Mouse (Mus musculus) G1E (cell line): ENCODE results near the gene Gm8247. TPM values are rescaled to one million over a fixed set of nuclear protein-coding genes. Genes with fewer than 3 reads are reported as not detected.
"Not testable (repeated sequence)": the region's sequence is repeated elsewhere in the genome, so short reads cannot be mapped to it uniquely, and the experiment has no call there.

Experiments
- ATAC-seq: 2 replicates; pipeline ENCODE4 v1.8.0; 2016; ENCODE audit warnings: mild to moderate bottlenecking; ENCODE audit not compliant: insufficient number of reproducible peaks, poor library complexity, low FRiP score, severe bottlenecking; ENCODE audit errors: extremely low read depth
- DNase-seq: peaks from one replicate; pipeline ENCODE4 v3.0.0; 2012; ENCODE audit warnings: low spot score
- H3K27me3 ChIP-seq: 2 replicates; pipeline ENCODE4 v1.6.1; 2012; ENCODE audit warnings: mild to moderate bottlenecking, low read length, inconsistent platforms; ENCODE audit not compliant: insufficient read depth
- H3K36me3 ChIP-seq: replicated peaks from 2 replicates; pipeline ENCODE3; 2012; ENCODE audit warnings: mild to moderate bottlenecking, inconsistent platforms
- H3K4me1 ChIP-seq: 2 replicates; pipeline ENCODE4 v1.6.1; 2012; ENCODE audit warnings: low read depth, low read length, inconsistent platforms, mixed read lengths; ENCODE audit not compliant: insufficient read depth
- H3K4me3 ChIP-seq: 2 replicates; pipeline ENCODE4 v1.5.1; 2012; ENCODE audit warnings: low read depth, mild to moderate bottlenecking, inconsistent platforms, low read length, moderate library complexity, mixed read lengths
- H3K9me3 ChIP-seq: replicated peaks from 2 replicates; pipeline ENCODE4 v1.6.1; 2012; ENCODE audit warnings: inconsistent platforms
- polyA plus RNA-seq: library from polyadenylated mRNA; stranded (reverse); fragments of >175 nt; gene quantifications from 2 replicates; pipeline ENCODE4 v1.2.3, GENCODE M21; 2012
- total RNA-seq, 2 experiments: library from RNA; stranded (forward) in 1 of 2; stranded (reverse) in 1 of 2; fragments of 200-1000 nt in 1 of 2; fragments of >200 nt in 1 of 2; fragmentation: Nextera tagmentation in 1 of 2; gene quantifications; 2 replicates each; pipeline ENCODE4 v1.2.3; 2014 to 2017

The Gm8247 gene
- not detected in 2 replicates for total RNA-seq (2014; fragmentation: Nextera tagmentation)
- not detected in 2 replicates for total RNA-seq (2017)
- polyA plus RNA-seq: not detected in 2 replicates

DNA sequence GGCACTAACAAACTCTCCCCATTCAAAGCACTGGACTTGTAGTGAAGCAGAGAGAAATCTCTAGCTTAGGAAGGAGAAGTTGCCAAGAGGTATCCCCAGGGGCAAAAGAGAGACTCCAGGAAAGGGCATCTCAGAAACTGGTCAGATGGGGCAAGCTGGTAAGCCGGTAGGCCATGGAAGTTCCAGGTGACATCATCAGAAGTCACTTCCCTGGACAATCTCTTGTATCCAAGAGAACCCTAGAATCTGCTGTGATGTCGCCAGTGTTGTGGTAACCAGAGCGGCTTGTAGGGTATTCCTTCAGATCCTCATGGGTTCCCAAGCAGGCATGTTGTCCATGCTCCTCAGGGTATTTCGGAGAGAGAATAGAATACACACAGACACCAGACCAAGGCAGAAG, at the start of gene Gm8247:
Gm8247 (plus strand) TSS at position 301 of the 400 bp plus-strand sequence.
- not testable (repeated sequence) for H3K27me3 ChIP-seq, H3K36me3 ChIP-seq, H3K4me1 ChIP-seq, ATAC-seq, H3K9me3 ChIP-seq, DNase-seq, H3K4me3 ChIP-seq

DNA sequence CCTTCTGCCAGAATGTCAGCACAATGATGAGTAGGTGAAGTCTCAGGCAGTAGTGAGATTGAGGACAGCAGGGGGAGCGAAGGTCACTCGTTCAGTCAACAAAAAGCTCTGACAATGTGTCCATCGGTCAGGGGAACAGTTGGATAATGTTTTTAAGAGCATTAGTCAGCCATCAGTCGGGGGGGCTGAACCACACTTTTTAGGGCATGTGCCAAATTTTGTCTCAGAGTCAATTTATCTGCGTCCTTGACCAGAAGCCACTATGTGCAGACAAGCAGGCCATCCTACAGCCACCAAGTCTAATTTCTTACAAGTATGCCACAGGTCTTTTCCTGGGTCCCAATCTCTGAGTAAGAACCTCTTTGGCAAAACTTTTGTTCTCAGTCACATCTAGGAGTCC, 35.0 kb upstream of the Gm8247 start:
- not testable (repeated sequence) for H3K9me3 ChIP-seq, DNase-seq, H3K36me3 ChIP-seq, ATAC-seq, H3K27me3 ChIP-seq, H3K4me3 ChIP-seq, H3K4me1 ChIP-seq

DNA sequence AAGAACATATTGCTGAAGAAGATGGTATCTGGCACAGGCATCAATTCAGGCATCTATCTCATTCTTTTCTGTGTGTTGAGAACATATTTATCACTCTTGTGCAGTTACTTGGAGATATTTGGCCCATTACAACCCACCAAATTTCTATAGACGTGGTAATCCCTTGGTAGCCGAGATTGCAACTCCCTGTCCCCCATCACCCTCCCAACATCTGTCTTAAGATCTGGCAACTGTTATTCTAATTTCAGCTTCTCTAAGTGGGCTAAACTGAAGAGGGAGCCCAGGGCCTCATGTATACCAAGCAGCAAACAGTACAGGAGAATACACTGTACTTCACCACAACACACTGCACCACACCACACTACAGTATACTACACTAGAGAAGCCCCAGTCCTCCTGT, 8.8 kb downstream of the Gm8247 start:
- not testable (repeated sequence) for H3K36me3 ChIP-seq, DNase-seq, H3K27me3 ChIP-seq, H3K9me3 ChIP-seq, ATAC-seq, H3K4me3 ChIP-seq, H3K4me1 ChIP-seq

DNA sequence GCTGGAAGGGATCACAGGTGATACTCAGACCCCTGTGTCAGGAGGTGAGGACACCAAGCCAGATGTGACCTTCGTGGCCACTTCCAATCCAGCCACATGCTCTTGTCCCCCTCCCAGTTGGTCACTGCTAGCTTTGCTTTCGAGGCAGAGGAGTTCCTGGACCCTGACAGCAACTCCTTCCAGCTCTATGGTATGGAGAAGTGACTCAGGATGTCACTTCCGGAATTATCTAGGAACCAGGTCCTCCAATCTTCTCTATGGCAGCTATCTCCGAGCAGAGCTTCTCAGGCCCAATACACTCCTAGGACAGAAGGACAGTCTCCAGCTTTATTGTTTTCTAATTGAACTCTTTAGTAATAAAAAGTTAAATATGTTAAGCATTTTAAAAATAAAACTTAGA, 44.8 kb downstream of the Gm8247 start, which contains the start of gene Gm5624:
Gm5624 (minus strand) TSS at position 202 of the 400 bp plus-strand sequence.
- peak; percentile 45; the same call in 1 of the 2 replicates for ATAC-seq
- not testable (repeated sequence) for H3K27me3 ChIP-seq, H3K4me3 ChIP-seq, DNase-seq, H3K9me3 ChIP-seq, H3K36me3 ChIP-seq, H3K4me1 ChIP-seq

Other genes with a start within 250 kb of the Gm8247 start
- gene Gm5930, start 244.6 kb upstream of the Gm8247 start, total RNA-seq (2014; fragmentation: Nextera tagmentation): 0.90 and 2.2 TPM in 2 replicates
- gene Gm5930, start 244.6 kb upstream of the Gm8247 start, total RNA-seq (2017): 0.35 and 0.71 TPM in 2 replicates
- not detected in 2 replicates for gene Gm5930, start 244.6 kb upstream of the Gm8247 start, polyA plus RNA-seq
- gene Gm8229, start 217.8 kb upstream of the Gm8247 start, total RNA-seq (2014; fragmentation: Nextera tagmentation): not detected in 2 replicates
- 0.11 and 0.17 TPM in 2 replicates for gene Gm8229, start 217.8 kb upstream of the Gm8247 start, total RNA-seq (2017)
- gene Gm8229, start 217.8 kb upstream of the Gm8247 start, polyA plus RNA-seq: not detected in 2 replicates
- gene Gm3371, start 172.5 kb upstream of the Gm8247 start, total RNA-seq (2014; fragmentation: Nextera tagmentation): not detected in 2 replicates
- gene Gm3371, start 172.5 kb upstream of the Gm8247 start, total RNA-seq (2017): not detected in 2 replicates
- not detected in 2 replicates for gene Gm3371, start 172.5 kb upstream of the Gm8247 start, polyA plus RNA-seq
- not detected in 2 replicates for gene Gm8232, start 149.5 kb upstream of the Gm8247 start, total RNA-seq (2014; fragmentation: Nextera tagmentation)
- 0.11 TPM in 1 of 2 replicates, not detected in the other for gene Gm8232, start 149.5 kb upstream of the Gm8247 start, total RNA-seq (2017)
- gene Gm8232, start 149.5 kb upstream of the Gm8247 start, polyA plus RNA-seq: not detected in 2 replicates
- not detected in 2 replicates for gene BC061237, start 90.7 kb upstream of the Gm8247 start, total RNA-seq (2014; fragmentation: Nextera tagmentation)
- not detected in 2 replicates for gene BC061237, start 90.7 kb upstream of the Gm8247 start, total RNA-seq (2017)
- not detected in 2 replicates for gene BC061237, start 90.7 kb upstream of the Gm8247 start, polyA plus RNA-seq
- gene Gm17093, start 64.9 kb upstream of the Gm8247 start, total RNA-seq (2014; fragmentation: Nextera tagmentation): not detected in 2 replicates
- gene Gm17093, start 64.9 kb upstream of the Gm8247 start, total RNA-seq (2017): not detected in 2 replicates
- gene Gm17093, start 64.9 kb upstream of the Gm8247 start, polyA plus RNA-seq: not detected in 2 replicates
- 13.8 and 20.4 TPM in 2 replicates for gene Gm5624, start 44.8 kb downstream of the Gm8247 start, total RNA-seq (2014; fragmentation: Nextera tagmentation)
- gene Gm5624, start 44.8 kb downstream of the Gm8247 start, total RNA-seq (2017): 18.2 and 20.5 TPM in 2 replicates
- gene Gm5624, start 44.8 kb downstream of the Gm8247 start, polyA plus RNA-seq: 0.85 and 1.0 TPM in 2 replicates
- gene Gm8257, start 123.3 kb downstream of the Gm8247 start, total RNA-seq (2014; fragmentation: Nextera tagmentation): 2.9 TPM in 1 of 2 replicates, not detected in the other
- gene Gm8257, start 123.3 kb downstream of the Gm8247 start, total RNA-seq (2017): 0.11 TPM in 1 of 2 replicates, not detected in the other
- not detected in 2 replicates for gene Gm8257, start 123.3 kb downstream of the Gm8247 start, polyA plus RNA-seq
- gene Gm8267, start 167.2 kb downstream of the Gm8247 start, total RNA-seq (2014; fragmentation: Nextera tagmentation): 0.63 TPM in 1 of 2 replicates, not detected in the other
- gene Gm8267, start 167.2 kb downstream of the Gm8247 start, total RNA-seq (2017): 0.05 TPM in 1 of 2 replicates, not detected in the other
- not detected in 2 replicates for gene Gm8267, start 167.2 kb downstream of the Gm8247 start, polyA plus RNA-seq